Mouse (Mus musculus) urinary bladder, postnatal 25 days (tissue): ENCODE data around the gene Slc6a8.
A peak's percentile ranks its signal among the peaks of the same experiment; 100 is the strongest.

ENCODE experiments used
- DNase-seq: peaks from one replicate; pipeline ENCODE4 v3.0.0; 2022; ENCODE audit warnings: low spot score

The Slc6a8 gene

DNA sequence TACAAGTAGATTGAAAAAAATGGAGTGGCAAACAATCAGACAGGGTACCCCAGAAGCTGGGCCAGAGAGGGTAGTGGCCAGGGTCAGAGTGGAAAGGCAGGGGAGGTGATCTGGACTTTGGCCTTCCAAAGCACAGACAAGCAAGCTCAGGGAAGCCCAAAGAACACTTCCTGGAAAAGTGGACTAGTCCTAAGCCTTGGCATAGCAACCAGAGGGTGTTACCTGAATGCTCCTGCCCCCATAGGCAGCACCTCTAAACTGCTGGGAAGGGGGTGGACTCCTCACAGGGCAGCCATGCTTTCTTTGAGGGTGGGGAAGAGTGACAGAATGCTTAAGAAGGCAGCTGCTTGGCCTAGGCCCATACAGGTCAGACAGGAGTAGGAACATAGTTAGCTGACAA lies 12.0 kb downstream of the Slc6a8 start:
- DNase-seq: no peak

DNA sequence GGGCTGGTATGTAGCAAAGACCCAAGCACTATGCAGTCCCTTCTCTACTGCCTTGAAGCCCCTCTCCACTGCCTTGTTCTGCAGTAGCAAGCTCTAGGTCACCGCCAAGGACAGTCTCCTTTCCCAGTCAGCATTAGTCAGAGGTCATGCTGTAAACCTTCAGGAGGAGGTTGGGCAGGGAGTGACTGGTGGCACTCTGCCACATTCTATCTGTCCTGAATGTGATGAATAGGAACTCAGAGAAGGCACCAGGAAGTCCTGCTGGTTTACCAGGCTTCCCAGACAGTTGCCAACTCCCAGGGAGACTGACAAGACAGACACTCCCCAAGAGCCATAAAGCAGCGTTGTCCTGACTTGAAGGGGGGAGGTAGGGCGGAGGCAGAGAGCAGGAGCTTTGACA lies 12.7 kb downstream of the Slc6a8 start:
- DNase-seq: no peak

- no peak for DNase-seq
These were observed 18.1 kb downstream of the Slc6a8 start for GRCm38 (mm10) chrX:73690917-73691629.

DNA sequence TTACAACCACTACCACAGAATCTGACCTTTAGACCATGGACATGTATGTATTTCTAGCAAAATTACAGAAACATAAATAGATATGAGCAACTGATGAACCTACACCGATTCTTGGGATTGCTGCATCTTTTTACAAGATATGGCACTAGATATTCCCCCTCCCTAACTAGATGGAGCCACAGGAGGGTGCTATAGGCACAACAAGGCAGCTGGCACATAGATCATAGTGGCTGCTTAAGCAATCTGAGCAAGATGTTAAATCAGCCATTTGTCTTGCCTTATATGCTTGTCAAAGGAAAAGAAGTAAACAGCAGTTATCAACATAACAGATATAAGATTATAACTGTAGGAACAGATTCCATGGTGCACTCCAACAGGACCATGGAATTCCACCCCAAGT lies 27.5 kb downstream of the Slc6a8 start:
- no peak for DNase-seq

DNA sequence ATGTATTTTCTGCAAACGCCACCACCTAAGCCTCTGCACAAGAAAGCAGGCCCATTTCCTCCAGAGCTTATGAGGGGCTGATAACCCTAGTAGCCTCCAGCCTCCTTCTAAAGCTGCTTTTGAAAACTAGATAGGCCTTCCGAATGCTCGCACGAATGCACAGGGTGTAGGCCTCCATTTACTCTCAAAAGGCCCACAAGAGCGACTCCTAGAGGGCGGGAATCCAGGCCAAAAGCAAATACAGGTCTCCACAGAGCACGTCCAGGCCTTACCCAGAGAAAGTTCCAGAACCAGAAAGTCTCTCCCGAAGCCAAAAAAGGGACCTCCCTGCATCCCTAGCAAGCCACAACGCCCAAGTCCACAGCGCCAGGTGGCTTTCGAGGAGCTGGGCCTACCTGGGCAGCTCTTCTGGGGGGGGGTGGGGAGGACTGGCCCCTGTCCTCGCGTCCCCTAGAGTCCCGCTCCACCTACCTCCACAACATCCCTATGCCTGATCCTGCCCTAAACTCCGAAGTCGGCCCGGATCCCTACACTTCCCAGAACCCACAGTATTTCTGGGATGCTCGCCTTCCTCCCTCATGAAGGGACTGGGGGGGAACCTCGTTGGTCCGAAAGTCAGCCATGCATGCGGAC lies 42.6 kb downstream of the Slc6a8 start:
- DNase-seq: peak; percentile 13

- peak; percentile 83 for DNase-seq
These were observed 43.2 kb downstream of the Slc6a8 start, which contains the start of the genes Bcap31 and Abcd1 for GRCm38 (mm10) chrX:73716109-73716661. Gene Bcap31 (minus strand): TSS chrX:73716175. Gene Abcd1 (plus strand): TSS chrX:73716597.

DNA sequence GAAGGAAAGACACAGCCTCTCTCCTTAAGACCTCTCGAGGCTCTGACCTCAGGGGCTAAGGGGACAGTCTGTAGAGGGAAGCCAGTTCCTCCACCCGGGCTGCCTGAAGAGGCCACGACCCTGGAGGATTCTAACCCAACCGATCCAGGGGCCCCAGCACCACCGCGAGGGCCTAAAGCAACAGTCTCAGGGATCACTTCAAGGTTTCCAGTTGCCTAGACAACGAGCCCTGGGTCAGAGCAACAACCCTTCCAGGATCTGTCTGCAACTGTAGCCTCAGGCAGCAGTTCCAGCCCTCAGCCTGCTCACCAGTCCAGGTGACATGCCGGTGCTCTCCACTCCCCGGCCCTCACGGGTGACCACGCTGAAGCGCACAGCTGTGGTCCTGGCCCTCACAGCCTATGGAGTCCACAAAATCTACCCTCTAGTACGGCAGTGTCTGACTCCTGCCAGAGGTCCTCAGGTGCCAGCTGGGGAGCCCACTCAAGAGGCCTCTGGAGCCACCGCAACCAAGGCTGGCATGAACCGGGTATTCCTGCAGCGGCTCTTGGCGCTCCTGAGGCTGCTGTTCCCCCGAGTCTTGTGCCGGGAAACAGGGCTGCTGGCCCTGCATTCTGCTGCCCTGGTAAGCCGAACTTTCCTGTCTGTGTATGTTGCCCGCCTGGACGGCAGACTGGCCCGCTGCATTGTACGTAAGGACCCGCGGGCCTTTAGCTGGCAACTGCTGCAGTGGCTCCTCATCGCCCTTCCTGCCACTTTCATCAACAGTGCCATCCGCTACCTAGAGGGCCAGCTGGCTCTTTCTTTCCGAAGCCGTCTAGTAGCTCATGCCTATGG lies 44.0 kb downstream of the Slc6a8 start:
- peak; percentile 6 for DNase-seq

GRCm38 (mm10) chrX:73717667-73718066 lies 44.7 kb downstream of the Slc6a8 start:
- no peak for DNase-seq

DNA sequence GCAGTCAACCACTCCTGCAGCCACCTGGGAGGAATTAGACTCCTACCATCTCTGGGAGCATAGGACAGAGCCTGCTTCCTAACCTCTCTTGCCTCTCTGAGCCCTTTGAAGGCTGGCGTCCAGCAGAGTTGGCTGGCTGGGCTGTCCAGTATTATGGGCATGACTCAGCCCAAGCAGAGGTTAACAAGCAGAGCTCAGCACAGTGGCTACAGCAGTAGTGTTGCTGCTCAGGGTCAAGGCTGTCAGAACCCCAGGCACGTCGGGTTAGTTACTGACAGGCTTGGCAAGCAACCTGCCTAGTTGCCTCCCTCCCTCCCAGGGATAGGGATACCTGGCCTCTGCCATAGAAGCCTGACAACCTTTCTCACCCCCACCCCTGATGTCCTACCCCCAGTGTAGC lies 45.3 kb downstream of the Slc6a8 start:
- no peak for DNase-seq

- peak; percentile 38 for DNase-seq
These were observed 45.9 kb downstream of the Slc6a8 start for GRCm38 (mm10) chrX:73718686-73719362.

GRCm38 (mm10) chrX:73730908-73731307 lies 58.0 kb downstream of the Slc6a8 start:
- DNase-seq: no peak
